Mouse (Mus musculus): Measurements from ENCODE around the gene Pdss1. TPM values are rescaled to one million over a fixed set of nuclear protein-coding genes. Genes with fewer than 3 reads are reported as not detected.

The Pdss1 gene
- total RNA-seq, 2 experiments from 2014 or later = 16.0 to 18.1 TPM

GRCm38 (mm10) chr2:22954278-22954677 is 59.0 kb downstream of the Pdss1 start:
- intact Hi-C loops (cut with DNase I; ENCODE audit: low total_unique reads) = no loop called here
- no peak for DNase-seq

- DNase-seq = no peak
- intact Hi-C loops (cut with DNase I; ENCODE audit: low total_unique reads) = no loop called here
These were observed 60.6 kb downstream of the Pdss1 start for GRCm38 (mm10) chr2:22955914-22956313.

GRCm38 (mm10) chr2:22957415-22957814 is 62.1 kb downstream of the Pdss1 start:
- intact Hi-C loops (cut with DNase I; ENCODE audit: low total_unique reads) = no loop called here
- no peak for DNase-seq

- intact Hi-C loops (cut with DNase I; ENCODE audit: low total_unique reads) = no loop called here
- no peak for DNase-seq
These were observed 66.4 kb downstream of the Pdss1 start for GRCm38 (mm10) chr2:22961681-22962080.

GRCm38 (mm10) chr2:22962242-22962641 is 66.9 kb downstream of the Pdss1 start:
- DNase-seq = no peak
- intact Hi-C loops (cut with DNase I; ENCODE audit: low total_unique reads) = no loop called here

- no peak for DNase-seq
- intact Hi-C loops (cut with DNase I; ENCODE audit: low total_unique reads) = no loop called here
These were observed 67.6 kb downstream of the Pdss1 start for GRCm38 (mm10) chr2:22962970-22963369.

- no peak for DNase-seq
- intact Hi-C loops (cut with DNase I; ENCODE audit: low total_unique reads) = no loop called here
These were observed 82.2 kb downstream of the Pdss1 start for GRCm38 (mm10) chr2:22977387-22977973.

GRCm38 (mm10) chr2:22985973-22986657 is 90.8 kb downstream of the Pdss1 start:
- intact Hi-C loops (cut with DNase I; ENCODE audit: low total_unique reads) = no loop called here
- no peak for DNase-seq

Other genes starting within 250 kb of the Pdss1 start
- 1 to 10 TPM; 2.6 to 2.7 TPM for gene Apbb1ip, start 121.4 kb upstream of the Pdss1 start, total RNA-seq (2021)
- 10 to 100 TPM; 21.6 to 24.3 TPM for gene Abi1, start 144.7 kb downstream of the Pdss1 start, total RNA-seq (2021)
- gene Acbd5, start 172.6 kb downstream of the Pdss1 start, total RNA-seq (2021) = 10 to 100 TPM; 31.8 to 32.4 TPM